Mouse (Mus musculus) liver, adult 2 months (tissue): ENCODE measurements around the gene Kif3a. TPM values are rescaled to one million over a fixed set of nuclear protein-coding genes. Genes with fewer than 3 reads are reported as not detected.

Source experiments
- DNase-seq: peaks from one replicate; pipeline ENCODE4 v3.0.0-alpha.2; 2011; ENCODE audit warnings: low read depth, low spot score; ENCODE audit errors: extremely low read depth
- H3K27ac ChIP-seq: fragments of 200-500 bp; replicated peaks from 2 replicates; pipeline ENCODE4 v1.5.1; 2012; ENCODE audit warnings: low read depth, mild to moderate bottlenecking, control low read depth, inconsistent platforms, low read length; ENCODE audit not compliant: insufficient read depth
- H3K27me3 ChIP-seq: fragments of 200-500 bp; 2 replicates; pipeline ENCODE4 v1.6.1; 2012; ENCODE audit warnings: mild to moderate bottlenecking, moderate library complexity, low read length, inconsistent platforms; ENCODE audit not compliant: control insufficient read depth, insufficient read depth
- H3K36me3 ChIP-seq: fragments of 200-500 bp; 2 replicates; pipeline ENCODE4 v1.6.1; 2012; ENCODE audit warnings: low read length, inconsistent platforms; ENCODE audit not compliant: control insufficient read depth, insufficient read depth
- H3K4me1 ChIP-seq: fragments of 200-500 bp; 2 replicates; pipeline ENCODE4 v1.6.1; 2011; ENCODE audit warnings: low read length; ENCODE audit not compliant: control insufficient read depth, insufficient read depth
- H3K4me3 ChIP-seq: fragments of 200-500 bp; 2 replicates; pipeline ENCODE4 v1.5.1; 2011; ENCODE audit warnings: low read depth, mild to moderate bottlenecking, control low read depth, low read length, moderate library complexity; ENCODE audit not compliant: insufficient read depth
- H3K79me2 ChIP-seq: fragments of 200-500 bp; 2 replicates; pipeline ENCODE4 v1.6.1; 2012; ENCODE audit warnings: inconsistent platforms, mild to moderate bottlenecking, low read length, moderate library complexity; ENCODE audit not compliant: control insufficient read depth, insufficient read depth
- H3K9ac ChIP-seq: fragments of 200-500 bp; 2 replicates; pipeline ENCODE4 v1.6.1; 2012; ENCODE audit warnings: low read depth, mild to moderate bottlenecking, control low read depth, inconsistent platforms, low read length
- CTCF ChIP-seq: fragments of 200-500 bp; IDR thresholded peaks from 2 replicates; pipeline ENCODE4 v1.5.1; 2011; ENCODE audit warnings: low read depth, low read length, control low read depth
- POLR2A ChIP-seq: fragments of 200-500 bp; IDR thresholded peaks from 2 replicates; pipeline ENCODE4 v1.6.1; 2011; ENCODE audit warnings: low read length, control low read depth; ENCODE audit not compliant: insufficient read depth; ENCODE audit errors: extremely low read depth
- WGBS: fragments of 180-500 bp; shearing (Covaris S2); methylation state at CpG from one replicate; pipeline ENCODE4 v1.1.7; 2018; 5-methylcytosine and 5-hydroxymethylcytosine counted together
- polyA plus RNA-seq: library from polyadenylated mRNA; depleted of rRNA; stranded (reverse); fragments of >200 nt; gene quantifications from 2 replicates; pipeline ENCODE4 v1.2.3, GENCODE M21; 2012
- total RNA-seq: library from RNA; depleted of rRNA; stranded (reverse); fragments of >200 nt; gene quantifications from 2 replicates; pipeline ENCODE4 v1.2.3, GENCODE M21; 2014

Gene Kif3a
- total and polyA plus RNA-seq, 2 experiments: 1.2 to 2.7 TPM

DNA sequence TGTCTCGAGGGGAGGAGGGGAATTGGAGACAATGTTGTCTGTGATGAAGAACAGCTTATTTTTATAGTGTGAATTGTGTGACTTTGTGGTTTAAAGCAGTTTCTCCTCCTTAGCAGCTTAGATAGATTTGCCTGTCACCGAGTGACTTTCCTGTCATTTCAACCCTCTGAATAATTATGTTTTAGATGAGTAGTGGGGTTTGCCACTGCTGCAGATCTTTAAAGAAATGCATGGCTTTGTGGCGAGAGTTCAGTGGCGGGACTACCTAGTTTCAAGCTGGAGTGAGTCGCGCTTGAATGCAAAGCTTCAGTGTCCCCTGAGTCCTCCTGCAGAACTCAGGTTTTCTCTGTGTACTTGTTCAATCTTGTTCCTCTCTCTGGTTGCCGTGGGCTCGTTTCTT lies 21.1 kb downstream of the Kif3a start:
- WGBS: 90% methylated on average over 8 of the region's 8 CpGs
- peaks cover 6% of the 10 kb centered on the region; the same call in 1 of the 2 replicates for H3K36me3 ChIP-seq
- H3K27me3 ChIP-seq: no peaks in the 10 kb centered on the region
- H3K4me3 ChIP-seq: no peak overlapping the region
- no peak overlapping the region for H3K27ac ChIP-seq
- TF ChIP-seq POLR2A: no peak
- H3K79me2 ChIP-seq: no peaks in the 10 kb centered on the region
- H3K9ac ChIP-seq: no peak overlapping the region
- H3K4me1 ChIP-seq: no peaks in the 10 kb centered on the region
- DNase-seq: no peak

DNA sequence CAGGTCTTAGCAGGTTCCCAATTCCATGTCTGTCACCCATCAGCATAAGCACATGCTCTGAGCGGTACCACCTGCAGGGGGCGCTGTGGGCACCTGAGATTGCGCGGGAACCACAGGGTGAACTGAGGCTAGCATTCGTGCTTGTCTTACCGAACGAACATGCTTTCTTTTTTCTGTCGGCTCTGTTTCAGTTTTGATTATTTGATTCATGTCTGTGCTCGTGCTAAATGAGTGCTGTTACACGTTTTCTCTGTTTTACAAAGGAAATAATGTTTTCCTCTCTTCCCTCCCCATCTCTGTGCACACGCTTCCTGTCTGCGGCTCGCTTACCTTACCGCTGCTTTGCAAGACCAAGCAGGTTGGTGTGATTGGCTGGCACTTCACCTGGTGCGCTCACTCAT lies 23.2 kb downstream of the Kif3a start:
- 0 out of 2 replicates have a peak, but pooled peaks cover 5% of the 10 kb centered on the region for H3K36me3 ChIP-seq
- H3K79me2 ChIP-seq: no peaks in the 10 kb centered on the region
- peak; percentile 79 for TF ChIP-seq CTCF
- TF ChIP-seq POLR2A: no peak
- H3K4me3 ChIP-seq: no peak overlapping the region
- no peak for DNase-seq
- no peak overlapping the region for H3K27ac ChIP-seq
- no peak overlapping the region for H3K9ac ChIP-seq
- no peaks in the 10 kb centered on the region for H3K4me1 ChIP-seq
- 65% methylated on average over 15 of the region's 15 CpGs for WGBS
- H3K27me3 ChIP-seq: no peaks in the 10 kb centered on the region

DNA sequence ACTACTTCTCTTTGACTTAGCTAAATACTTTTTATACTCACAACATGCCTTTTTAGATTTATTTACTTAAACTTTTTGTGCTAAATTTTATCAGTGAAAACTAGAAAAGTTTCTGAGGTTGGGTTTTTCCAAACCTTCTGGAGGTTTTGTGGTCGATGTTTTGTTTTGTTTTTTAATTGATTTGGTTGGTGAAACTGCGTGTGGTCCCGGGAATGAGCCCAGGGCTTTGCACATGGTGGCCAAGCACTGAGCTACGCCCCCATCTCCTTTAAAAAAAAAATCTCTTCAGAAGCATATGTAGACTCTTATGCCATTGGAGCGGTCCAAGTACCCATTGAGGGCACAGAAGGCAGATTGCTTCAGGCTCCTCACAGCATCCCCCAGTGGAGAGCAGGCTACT lies 23.9 kb downstream of the Kif3a start:
- H3K36me3 ChIP-seq: 0 out of 2 replicates have a peak, but pooled peaks cover 5% of the 10 kb centered on the region
- TF ChIP-seq CTCF (no peak), POLR2A (no peak)
- no peak overlapping the region for H3K27ac ChIP-seq
- H3K79me2 ChIP-seq: no peaks in the 10 kb centered on the region
- WGBS: 93% methylated on average over 5 of the region's 5 CpGs
- H3K9ac ChIP-seq: no peak overlapping the region
- no peak for DNase-seq
- H3K4me3 ChIP-seq: no peak overlapping the region
- no peaks in the 10 kb centered on the region for H3K4me1 ChIP-seq
- H3K27me3 ChIP-seq: no peaks in the 10 kb centered on the region

DNA sequence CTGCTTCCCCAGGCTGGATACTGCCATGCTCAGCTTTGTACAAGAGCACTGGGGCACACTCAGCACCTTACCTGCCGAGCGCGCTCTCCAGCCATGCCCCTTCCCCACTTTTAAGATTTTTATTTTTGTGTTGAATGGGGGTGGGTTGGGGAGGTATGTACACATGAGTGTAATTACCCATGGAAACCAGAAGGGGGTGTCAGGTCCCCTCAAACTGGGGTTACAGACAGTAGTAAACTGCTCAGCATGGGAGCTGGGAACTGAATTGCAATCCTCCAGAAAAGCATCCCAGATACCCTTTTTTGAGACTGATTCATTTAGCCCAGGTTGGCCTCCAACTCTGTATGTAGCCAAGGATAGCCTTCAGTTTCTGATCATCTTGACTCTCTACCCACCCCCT lies 37.8 kb downstream of the Kif3a start:
- no peak for DNase-seq
- H3K4me1 ChIP-seq: no peaks in the 10 kb centered on the region
- no peak overlapping the region for H3K27ac ChIP-seq
- no peaks in the 10 kb centered on the region for H3K27me3 ChIP-seq
- H3K4me3 ChIP-seq: no peak overlapping the region
- no peak overlapping the region for H3K9ac ChIP-seq
- H3K79me2 ChIP-seq: no peaks in the 10 kb centered on the region
- 96% methylated on average over 3 of the region's 3 CpGs for WGBS
- no peaks in the 10 kb centered on the region; the same call in 1 of the 2 replicates for H3K36me3 ChIP-seq
- TF ChIP-seq CTCF (no peak), POLR2A (no peak)

DNA sequence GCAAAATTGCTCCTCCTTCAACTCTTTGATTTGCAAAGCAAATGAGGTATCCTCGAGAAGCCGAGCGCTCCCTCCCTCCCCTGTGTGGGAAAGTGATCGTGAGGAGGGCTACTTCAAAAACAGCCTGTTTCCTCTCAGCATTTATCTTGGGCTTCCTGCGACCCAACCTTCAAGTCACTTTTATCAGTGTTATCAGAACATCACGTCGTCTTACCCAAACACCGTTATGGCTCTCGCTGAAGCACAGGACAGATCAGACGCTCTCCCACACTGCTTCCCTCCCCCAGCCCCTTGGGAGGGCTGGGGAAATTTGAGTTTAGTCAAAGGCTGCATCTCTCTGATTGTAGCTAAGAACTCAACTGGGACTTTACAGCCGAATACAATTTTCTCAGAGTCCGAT lies 38.4 kb downstream of the Kif3a start:
- no peak for TF ChIP-seq CTCF
- no peak for TF ChIP-seq POLR2A
- no peaks in the 10 kb centered on the region for H3K27me3 ChIP-seq
- no peak overlapping the region for H3K9ac ChIP-seq
- H3K79me2 ChIP-seq: no peaks in the 10 kb centered on the region
- H3K4me3 ChIP-seq: no peak overlapping the region
- WGBS: 28% methylated on average over 12 of the region's 12 CpGs
- DNase-seq: no peak
- no peaks in the 10 kb centered on the region for H3K4me1 ChIP-seq
- H3K27ac ChIP-seq: no peak overlapping the region
- H3K36me3 ChIP-seq: no peaks in the 10 kb centered on the region

DNA sequence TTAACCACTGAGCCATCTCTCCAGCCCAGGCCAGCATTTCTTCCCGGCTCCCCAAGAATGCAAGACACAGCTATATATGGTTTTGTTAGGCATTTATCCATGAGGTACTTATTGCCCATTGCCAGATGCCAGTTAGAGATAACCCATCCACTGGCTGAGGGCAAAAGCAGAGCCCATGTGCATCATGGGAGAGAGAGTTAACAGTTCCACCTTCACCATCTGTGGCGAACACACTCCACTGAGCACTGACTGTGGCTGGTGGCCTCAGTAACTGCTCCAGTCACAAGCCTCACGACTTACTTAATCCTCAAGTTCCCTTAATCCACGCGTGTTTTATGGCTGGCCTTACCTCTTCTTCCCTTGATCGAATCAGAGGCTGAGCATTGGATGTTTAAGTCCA lies 42.1 kb downstream of the Kif3a start:
- no peak for DNase-seq
- H3K27me3 ChIP-seq: no peaks in the 10 kb centered on the region
- no peak overlapping the region for H3K27ac ChIP-seq
- no peak overlapping the region for H3K4me3 ChIP-seq
- H3K9ac ChIP-seq: no peak overlapping the region
- 76% methylated on average over 6 of the region's 6 CpGs for WGBS
- no peaks in the 10 kb centered on the region for H3K36me3 ChIP-seq
- no peaks in the 10 kb centered on the region for H3K4me1 ChIP-seq
- H3K79me2 ChIP-seq: no peaks in the 10 kb centered on the region
- TF ChIP-seq POLR2A (no peak), CTCF (no peak)
